Mouse (Mus musculus) midbrain, embryonic 11.5 days (tissue): ENCODE measurements at regions not wholly inside any gene's neighbourhood (a gene's known extent, or its start where the extent isn't known, plus 50 kb on each side); places are given as distances from the start of the nearest gene placed in this dataset.

Experiments used
- ATAC-seq: fragments of 200-750 bp; cut with Nextera tagmentation; 2 replicates; pipeline ENCODE4 v1.8.0; 2017; ENCODE audit warnings: moderate TSS enrichment, moderate library complexity; ENCODE audit not compliant: low FRiP score
- DNase-seq: peaks from one replicate; pipeline ENCODE4 v3.0.0; 2015; ENCODE audit warnings: low spot score; ENCODE audit errors: missing footprints
- H3K27ac ChIP-seq: fragments of 300-500 bp; sonication (generic); 2 replicates; pipeline ENCODE4 v1.5.1; 2014; ENCODE audit warnings: low read depth, low read length
- H3K27me3 ChIP-seq: fragments of 300-500 bp; sonication (generic); 2 replicates; pipeline ENCODE4 v1.6.1; 2014; ENCODE audit warnings: mild to moderate bottlenecking, low read length, moderate library complexity, mixed read lengths; ENCODE audit not compliant: control insufficient read depth, insufficient read depth
- H3K36me3 ChIP-seq: fragments of 300-500 bp; sonication (generic); 2 replicates; pipeline ENCODE4 v1.6.1; 2014; ENCODE audit warnings: mild to moderate bottlenecking, low read length, moderate library complexity, mixed read lengths; ENCODE audit not compliant: control insufficient read depth, insufficient read depth
- H3K4me1 ChIP-seq: fragments of 300-500 bp; sonication (generic); 2 replicates; pipeline ENCODE4 v1.6.1; 2014; ENCODE audit warnings: low read length; ENCODE audit not compliant: control insufficient read depth, insufficient read depth
- H3K4me2 ChIP-seq: fragments of 300-500 bp; sonication (generic); 2 replicates; pipeline ENCODE4 v1.6.1; 2014; ENCODE audit warnings: mild to moderate bottlenecking, moderate library complexity
- H3K4me3 ChIP-seq: fragments of 300-500 bp; sonication (generic); 2 replicates; pipeline ENCODE4 v1.5.1; 2014; ENCODE audit warnings: low read depth, low read length
- H3K9ac ChIP-seq: fragments of 300-500 bp; sonication (generic); 2 replicates; pipeline ENCODE4 v1.6.1; 2014; ENCODE audit warnings: low read length
- H3K9me3 ChIP-seq: fragments of 300-500 bp; sonication (generic); 2 replicates; pipeline ENCODE4 v1.6.1; 2016; ENCODE audit warnings: low read length; ENCODE audit not compliant: control insufficient read depth
- WGBS: fragments of 180-500 bp; shearing (Covaris S2); extraction: QIAGEN DNeasy Blood & Tissue Kit; methylation state at CpG from one replicate; pipeline ENCODE4 v1.1.7; 2014; 5-methylcytosine and 5-hydroxymethylcytosine counted together

DNA sequence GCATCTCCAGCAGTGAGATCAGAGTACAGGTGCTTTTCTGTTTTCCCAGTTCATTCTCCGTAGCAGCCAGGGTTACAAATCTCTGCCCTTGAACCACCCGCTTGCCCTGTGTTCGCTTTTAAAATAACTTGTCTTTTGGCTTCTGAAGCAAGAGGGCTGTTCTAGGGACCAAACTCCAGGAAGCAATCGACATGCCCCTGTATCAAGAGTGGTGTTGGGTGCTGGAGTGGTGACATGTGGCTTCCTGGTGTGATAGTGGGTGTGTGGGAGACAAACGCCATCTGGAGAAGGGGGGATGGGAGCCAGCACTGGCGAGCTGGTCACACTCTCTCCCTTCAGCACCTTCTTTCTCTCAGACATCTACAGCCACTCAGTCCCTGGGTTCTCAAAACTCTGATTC, 186.0 kb upstream of the Irx3 start:
- Histone ChIP-seq H3K27ac (no peak overlapping the region), H3K4me2 (no peak overlapping the region), H3K36me3 (no peaks in the 10 kb centered on the region), H3K4me1 (peaks cover 21% of the 10 kb centered on the region), H3K4me3 (no peak overlapping the region), H3K27me3 (no peaks in the 10 kb centered on the region; the same call in 1 of the 2 replicates), H3K9me3 (no peaks in the 10 kb centered on the region), H3K9ac (no peak overlapping the region)
- 86% methylated on average over 6 of the region's 6 CpGs for WGBS
- DNase-seq: no peak
- no peak for ATAC-seq

DNA sequence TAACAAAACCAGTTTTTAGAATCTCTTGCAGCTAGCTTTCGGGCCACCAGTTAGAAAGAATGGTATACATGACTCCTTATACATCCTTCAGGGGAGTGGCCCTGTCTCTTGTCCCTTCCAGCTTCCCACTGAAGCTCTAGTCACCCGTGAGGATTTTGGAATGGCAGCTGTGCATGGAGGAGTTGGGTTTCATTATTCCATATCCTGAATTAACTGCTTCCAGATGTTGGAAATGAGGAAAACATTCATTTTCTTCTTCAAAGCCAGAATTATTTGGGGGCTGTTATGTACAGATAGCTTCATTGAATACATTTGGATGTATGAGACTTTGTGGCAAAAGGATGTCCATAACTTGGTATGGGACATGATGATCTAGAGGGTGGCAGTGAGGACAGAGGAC, 181.3 kb upstream of the Irx3 start:
- H3K36me3 ChIP-seq: no peaks in the 10 kb centered on the region
- H3K4me2 ChIP-seq: no peak overlapping the region
- ATAC-seq (no peak), DNase-seq (no peak)
- H3K9me3 ChIP-seq: no peaks in the 10 kb centered on the region
- H3K27ac ChIP-seq: no peak overlapping the region
- no peak overlapping the region for H3K9ac ChIP-seq
- no peak overlapping the region for H3K4me3 ChIP-seq
- no peaks in the 10 kb centered on the region for H3K4me1 ChIP-seq
- no peaks in the 10 kb centered on the region for H3K27me3 ChIP-seq
- WGBS: 84% methylated on average over 2 of the region's 2 CpGs

DNA sequence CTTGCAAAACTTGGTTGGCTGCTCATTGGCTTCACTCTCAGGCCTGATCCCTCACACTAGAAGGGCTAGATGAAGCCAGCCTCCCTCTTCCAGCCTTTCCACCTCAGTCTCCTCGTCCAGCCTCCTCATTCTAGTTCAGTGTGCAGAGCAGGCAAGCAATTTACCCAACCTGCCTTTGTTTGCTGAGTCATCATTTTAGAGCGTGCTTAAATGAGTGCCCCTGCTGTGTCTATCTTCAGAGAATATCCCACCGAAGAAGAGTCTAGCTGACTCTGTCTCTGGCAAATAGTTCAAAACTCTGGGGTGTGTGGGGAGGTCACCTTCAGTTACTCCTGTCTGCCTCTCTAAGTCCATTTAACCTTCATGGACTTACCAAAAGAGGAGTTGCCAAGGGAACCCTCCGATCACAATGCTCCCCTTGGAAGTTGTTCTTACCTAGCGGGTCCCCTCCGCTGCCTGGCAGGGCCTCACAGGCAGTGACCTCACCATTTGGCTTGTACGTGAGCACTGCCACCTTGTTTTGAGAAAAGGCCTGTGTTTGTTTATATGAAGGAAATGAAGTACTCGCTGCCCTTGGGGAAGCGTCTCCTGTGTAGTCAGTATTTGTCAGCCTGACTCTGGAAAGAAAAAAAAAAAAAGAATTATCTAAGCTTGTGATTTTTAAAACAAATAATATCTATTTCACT, 175.2 kb upstream of the Irx3 start:
- no peak overlapping the region for H3K4me3 ChIP-seq
- DNase-seq: no peak
- H3K36me3 ChIP-seq: no peaks in the 10 kb centered on the region
- no peaks in the 10 kb centered on the region for H3K9me3 ChIP-seq
- no peak for ATAC-seq
- 66% methylated on average over 9 of the region's 9 CpGs for WGBS
- no peaks in the 10 kb centered on the region for H3K27me3 ChIP-seq
- H3K4me1 ChIP-seq: 0 out of 2 replicates have a peak, but pooled peaks cover 2% of the 10 kb centered on the region
- no peak overlapping the region for H3K9ac ChIP-seq
- no peak overlapping the region for H3K4me2 ChIP-seq
- H3K27ac ChIP-seq: no peak overlapping the region

DNA sequence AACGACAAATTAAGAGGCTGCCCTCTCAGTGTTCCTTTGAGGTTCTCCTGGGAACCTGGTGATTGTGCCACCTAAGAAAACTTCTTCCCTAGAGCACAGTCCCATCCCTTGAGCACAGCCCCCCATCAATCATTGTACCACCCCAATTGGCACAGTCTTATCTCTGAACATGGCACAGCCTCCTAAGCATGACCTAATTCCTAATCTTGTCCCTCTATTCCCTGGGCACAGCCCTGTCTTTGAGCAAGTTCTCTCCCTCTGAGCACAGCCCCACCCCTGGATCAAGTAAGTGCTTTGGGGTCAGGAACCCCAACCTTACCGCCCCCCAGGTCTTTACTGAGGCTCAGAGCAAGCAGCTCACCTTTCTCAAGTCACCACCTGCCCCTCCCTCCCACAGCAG, 173.6 kb upstream of the Irx3 start:
- Histone ChIP-seq H3K27ac (no peak overlapping the region), H3K27me3 (no peaks in the 10 kb centered on the region)

GRCm38 (mm10) chr8:91974636-91975035, 172.8 kb upstream of the Irx3 start:
- DNase-seq: no peak
- Histone ChIP-seq H3K9me3 (no peaks in the 10 kb centered on the region), H3K27ac (no peak overlapping the region), H3K9ac (no peak overlapping the region), H3K27me3 (no peaks in the 10 kb centered on the region), H3K4me2 (no peak overlapping the region), H3K36me3 (no peaks in the 10 kb centered on the region), H3K4me3 (no peak overlapping the region), H3K4me1 (0 out of 2 replicates have a peak, but pooled peaks cover 2% of the 10 kb centered on the region)
- 77% methylated on average over 3 of the region's 3 CpGs for WGBS
- 0 out of 2 replicates have a peak, but pooled peaks have one; percentile 57 for ATAC-seq

More for the DNA sequence above, 173.6 kb upstream of the Irx3 start:
- DNase-seq (no peak), ATAC-seq (no peak)
- 88% methylated on average over 2 of the region's 2 CpGs for WGBS
- Histone ChIP-seq H3K36me3 (no peaks in the 10 kb centered on the region), H3K9ac (no peak overlapping the region), H3K4me2 (no peak overlapping the region), H3K9me3 (no peaks in the 10 kb centered on the region), H3K4me3 (no peak overlapping the region), H3K4me1 (0 out of 2 replicates have a peak, but pooled peaks cover 2% of the 10 kb centered on the region)

GRCm38 (mm10) chr8:91973951-91974439, 172.1 kb upstream of the Irx3 start:
- Histone ChIP-seq H3K9me3 (no peaks in the 10 kb centered on the region), H3K4me2 (no peak overlapping the region), H3K27me3 (no peaks in the 10 kb centered on the region), H3K27ac (no peak overlapping the region), H3K4me1 (0 out of 2 replicates have a peak, but pooled peaks cover 2% of the 10 kb centered on the region), H3K9ac (no peak overlapping the region), H3K36me3 (no peaks in the 10 kb centered on the region), H3K4me3 (no peak overlapping the region)
- ATAC-seq (peak; percentile 27; the same call in 1 of the 2 replicates), DNase-seq (no peak)
- WGBS: 75% methylated on average over 18 of the region's 18 CpGs

- no peak overlapping the region for H3K27ac ChIP-seq
- no peak for ATAC-seq
- WGBS: 80% methylated on average over 16 of the region's 16 CpGs
- no peaks in the 10 kb centered on the region for H3K9me3 ChIP-seq
- no peaks in the 10 kb centered on the region for H3K36me3 ChIP-seq
- no peak for DNase-seq
- H3K27me3 ChIP-seq: no peaks in the 10 kb centered on the region
- H3K4me1 ChIP-seq: no peaks in the 10 kb centered on the region
- H3K4me3 ChIP-seq: no peak overlapping the region
- H3K4me2 ChIP-seq: no peak overlapping the region
- no peak overlapping the region for H3K9ac ChIP-seq
Measured at GRCm38 (mm10) chr8:91967407-91967806, 165.5 kb upstream of the Irx3 start.

GRCm38 (mm10) chr8:91966891-91967370, 165.1 kb upstream of the Irx3 start:
- H3K27me3 ChIP-seq: no peaks in the 10 kb centered on the region
- no peaks in the 10 kb centered on the region for H3K36me3 ChIP-seq
- H3K4me2 ChIP-seq: no peak overlapping the region
- no peak for ATAC-seq
- no peaks in the 10 kb centered on the region for H3K4me1 ChIP-seq
- H3K27ac ChIP-seq: no peak overlapping the region
- peak; percentile 81 for DNase-seq
- H3K9ac ChIP-seq: no peak overlapping the region
- 67% methylated on average over 19 of the region's 19 CpGs for WGBS
- H3K4me3 ChIP-seq: no peak overlapping the region
- no peaks in the 10 kb centered on the region for H3K9me3 ChIP-seq

- Histone ChIP-seq H3K27me3 (no peaks in the 10 kb centered on the region), H3K27ac (no peak overlapping the region), H3K4me3 (no peak overlapping the region), H3K4me2 (no peak overlapping the region), H3K9me3 (no peaks in the 10 kb centered on the region), H3K4me1 (no peaks in the 10 kb centered on the region), H3K9ac (no peak overlapping the region), H3K36me3 (no peaks in the 10 kb centered on the region)
- no peak for DNase-seq
- no peak for ATAC-seq
- 83% methylated on average over 5 of the region's 5 CpGs for WGBS
Measured at GRCm38 (mm10) chr8:91961696-91962095, 159.8 kb upstream of the Irx3 start.
